Mouse (Mus musculus) activated CD4-positive, CD25-positive, alpha-beta regulatory T cell (primary cell): Measurements from ENCODE around the gene Ube3c. TPM values are rescaled to one million over a fixed set of nuclear protein-coding genes. Genes with fewer than 3 reads are reported as not detected.

Source experiments
- polyA plus RNA-seq, 2 experiments: library from polyadenylated mRNA; unstranded; fragments of 100-300 nt; shearing (Covaris generic); gene quantifications; one replicate each; pipeline ENCODE4 v1.2.1; 2017

Gene Ube3c
- polyA plus RNA-seq: 10 to 100 TPM; 42.3 to 46.1 TPM

DNA sequence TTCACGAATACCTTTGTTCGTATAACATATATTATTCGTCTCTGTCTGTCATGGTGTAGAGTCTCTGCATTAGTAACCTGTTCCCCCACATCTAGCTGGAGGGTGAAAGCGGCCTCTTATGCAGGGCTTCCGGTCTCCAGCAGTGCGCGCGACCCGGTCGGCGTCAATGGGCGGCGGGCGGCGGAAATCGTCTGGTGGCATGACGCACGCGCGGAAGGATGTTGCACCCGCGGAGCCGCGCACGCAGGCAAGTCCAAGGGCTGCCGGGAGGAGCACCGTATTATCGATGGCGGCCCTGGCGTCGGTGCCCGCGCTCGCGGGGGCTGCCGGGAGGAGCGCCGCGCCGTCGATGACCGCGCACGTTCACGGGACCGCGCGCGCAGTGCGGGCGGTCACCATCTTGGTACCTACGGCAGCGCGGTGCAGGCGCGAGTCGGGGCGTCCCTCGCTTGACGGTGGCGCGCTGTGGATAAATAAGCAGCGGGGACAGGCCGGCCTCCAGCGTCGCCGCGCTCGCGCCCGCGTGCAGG is at the start of gene Ube3c:
Gene Ube3c (plus strand): TSS at position 395 of the 530 bp plus-strand sequence.

Other genes with a start within 250 kb of the Ube3c start
- 1 to 10 TPM; 1.3 to 3.7 TPM for gene Lmbr1, start 190.9 kb upstream of the Ube3c start, polyA plus RNA-seq
- gene Nom1, start 134.6 kb upstream of the Ube3c start, polyA plus RNA-seq: 10 to 100 TPM; 25.0 to 32.5 TPM
- gene Mnx1, start 90.8 kb upstream of the Ube3c start, polyA plus RNA-seq: not detected
- gene Dnajb6, start 166.4 kb downstream of the Ube3c start, polyA plus RNA-seq: 100 to 1,000 TPM; 198 to 201 TPM
- gene Gm5129, start 166.7 kb downstream of the Ube3c start, polyA plus RNA-seq: under 1 TPM in 1 of 2 experiments, not detected in 1; 0.63 TPM